Mouse (Mus musculus) layer of hippocampus, adult 11-12 months (tissue): ENCODE measurements around the gene Rcor1.
A peak's percentile ranks its signal among the peaks of the same experiment; 100 is the strongest.

Source experiments
- DNase-seq: peaks from one replicate; pipeline ENCODE4 v3.0.0; 2022; ENCODE audit warnings: low spot score

Gene Rcor1

GRCm38 (mm10) chr12:111134791-111135733 is 95.9 kb downstream of the Rcor1 start:
- DNase-seq = peak; percentile 53

GRCm38 (mm10) chr12:111135953-111136352 is 96.8 kb downstream of the Rcor1 start:
- no peak for DNase-seq

- no peak for DNase-seq
Measured at GRCm38 (mm10) chr12:111137079-111137478, 97.9 kb downstream of the Rcor1 start.

- DNase-seq = no peak
Measured at GRCm38 (mm10) chr12:111143005-111143508, 103.9 kb downstream of the Rcor1 start.

GRCm38 (mm10) chr12:111143509-111144063 is 104.4 kb downstream of the Rcor1 start:
- DNase-seq = no peak

GRCm38 (mm10) chr12:111144598-111144997 is 105.4 kb downstream of the Rcor1 start:
- no peak for DNase-seq

- DNase-seq = peak; percentile 79
Measured at GRCm38 (mm10) chr12:111145269-111145668, 106.1 kb downstream of the Rcor1 start.

- DNase-seq = no peak
Measured at GRCm38 (mm10) chr12:111149495-111150235, 110.5 kb downstream of the Rcor1 start.

- DNase-seq = no peak
Measured at GRCm38 (mm10) chr12:111150236-111150596, 111.1 kb downstream of the Rcor1 start.

- no peak for DNase-seq
Measured at GRCm38 (mm10) chr12:111151422-111152156, 112.4 kb downstream of the Rcor1 start.

- no peak for DNase-seq
Measured at GRCm38 (mm10) chr12:111152579-111152978, 113.4 kb downstream of the Rcor1 start.

- no peak for DNase-seq
Measured at GRCm38 (mm10) chr12:111152981-111153710, 114.0 kb downstream of the Rcor1 start.

- DNase-seq = no peak
Measured at GRCm38 (mm10) chr12:111153946-111154345, 114.8 kb downstream of the Rcor1 start.

GRCm38 (mm10) chr12:111154641-111155040 is 115.5 kb downstream of the Rcor1 start:
- no peak for DNase-seq

GRCm38 (mm10) chr12:111155756-111156155 is 116.6 kb downstream of the Rcor1 start:
- no peak for DNase-seq

GRCm38 (mm10) chr12:111159659-111160428 is 120.7 kb downstream of the Rcor1 start:
- no peak for DNase-seq

GRCm38 (mm10) chr12:111160871-111161270 is 121.7 kb downstream of the Rcor1 start:
- no peak for DNase-seq

- DNase-seq = no peak
Measured at GRCm38 (mm10) chr12:111161943-111162311, 122.8 kb downstream of the Rcor1 start.

- DNase-seq = peak; percentile 51
Measured at GRCm38 (mm10) chr12:111162312-111163061, 123.3 kb downstream of the Rcor1 start.

- DNase-seq = peak; percentile 92
Measured at GRCm38 (mm10) chr12:111164310-111164751, 125.2 kb downstream of the Rcor1 start.
